Mouse (Mus musculus) thymus, adult 2 months (tissue): ENCODE results near the gene Zmym6. TPM values are rescaled to one million over a fixed set of nuclear protein-coding genes. Genes with fewer than 3 reads are reported as not detected.
A peak's percentile ranks its signal among the peaks of the same experiment; 100 is the strongest.

ENCODE experiments used
- DNase-seq: peaks from one replicate; pipeline ENCODE4 v3.0.0; 2021
- H3K27ac ChIP-seq: fragments of 200-500 bp; 2 replicates; pipeline ENCODE4 v1.5.1; 2012; ENCODE audit warnings: low read length, control low read depth; ENCODE audit not compliant: control insufficient read depth, insufficient read depth
- H3K27me3 ChIP-seq: fragments of 200-500 bp; 2 replicates; pipeline ENCODE4 v1.6.1; 2012; ENCODE audit warnings: mild to moderate bottlenecking, low read length, moderate library complexity, mixed read lengths; ENCODE audit not compliant: control insufficient read depth, insufficient read depth
- H3K36me3 ChIP-seq: fragments of 200-500 bp; 2 replicates; pipeline ENCODE4 v1.6.1; 2012; ENCODE audit warnings: mild to moderate bottlenecking, low read length, moderate library complexity; ENCODE audit not compliant: control insufficient read depth, insufficient read depth
- H3K4me1 ChIP-seq: fragments of 200-500 bp; replicated peaks from 2 replicates; pipeline ENCODE4 v1.6.1; 2012; ENCODE audit warnings: low read length; ENCODE audit not compliant: control insufficient read depth, insufficient read depth
- H3K4me3 ChIP-seq: fragments of 200-500 bp; 2 replicates; pipeline ENCODE4 v1.5.1; 2012; ENCODE audit warnings: mild to moderate bottlenecking, low read length, control low read depth, moderate library complexity; ENCODE audit not compliant: control insufficient read depth, insufficient read depth
- CTCF ChIP-seq: fragments of 200-500 bp; IDR thresholded peaks from 2 replicates; pipeline ENCODE4 v1.5.1; 2012; ENCODE audit warnings: mild to moderate bottlenecking, control low read depth, low read length, moderate library complexity, borderline replicate concordance; ENCODE audit not compliant: control insufficient read depth, poor library complexity, insufficient read depth; ENCODE audit errors: extremely low read depth
- POLR2A ChIP-seq: fragments of 200-500 bp; IDR thresholded peaks from 2 replicates; pipeline ENCODE4 v1.6.1; 2012; ENCODE audit warnings: mild to moderate bottlenecking, low read length, control low read depth, moderate library complexity; ENCODE audit not compliant: control insufficient read depth, poor library complexity, insufficient read depth; ENCODE audit errors: extremely low read depth
- WGBS: fragments of 180-500 bp; shearing (Covaris S2); methylation state at CpG from one replicate; pipeline ENCODE4 v1.1.7; 2018; 5-methylcytosine and 5-hydroxymethylcytosine counted together
- polyA plus RNA-seq: library from polyadenylated mRNA; depleted of rRNA; stranded (reverse); fragments of >200 nt; gene quantifications from 2 replicates; pipeline ENCODE4 v1.2.3, GENCODE M21; 2012; rRNA removed

Zmym6 gene
- polyA plus RNA-seq, result 6.4 and 8.2 TPM in 2 replicates

DNA sequence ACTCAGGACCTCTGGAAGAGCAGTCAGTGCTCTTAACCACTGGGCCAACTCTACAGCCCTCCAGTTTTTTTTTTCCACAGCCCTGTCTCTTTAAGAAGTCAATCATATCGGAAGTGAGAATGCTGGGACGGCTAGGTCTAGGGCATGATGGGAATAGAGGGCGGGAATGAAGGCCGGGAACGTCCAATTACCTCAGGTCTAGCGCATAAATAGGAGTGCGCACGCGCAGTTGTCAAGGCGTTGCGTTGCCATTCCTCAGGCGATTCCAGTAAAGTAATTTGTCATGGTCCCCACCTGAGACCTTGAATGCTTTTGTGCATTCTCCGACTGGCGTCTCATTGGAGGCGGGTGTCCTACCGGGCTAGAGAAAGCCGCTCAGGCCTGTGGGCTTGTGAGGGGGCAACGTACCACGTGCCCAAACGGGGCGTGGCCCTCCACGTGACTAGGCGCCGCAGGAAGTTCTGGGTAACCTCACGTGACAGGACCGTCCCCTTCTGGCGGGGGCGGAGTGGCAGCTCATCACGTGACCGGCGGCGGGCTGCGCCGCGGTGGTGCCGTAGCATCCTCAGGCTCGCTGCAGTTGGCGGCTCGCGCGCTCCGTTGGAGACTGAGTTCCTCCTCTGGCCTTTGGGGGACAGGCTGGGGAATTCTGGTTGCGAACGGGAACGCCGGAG is at the start of gene Zmym6:
TSS of gene Zmym6 (plus strand) at position 509 of the 674 bp plus-strand sequence.
- no peaks in the 10 kb centered on the region for H3K36me3 ChIP-seq
- peak; percentile 94 for DNase-seq
- WGBS, result 1% methylated on average over 46 of the region's 46 CpGs
- 0 out of 2 replicates have a peak within 1 kb of the TSS, but pooled peaks have one; percentile 29 for H3K27ac ChIP-seq
- H3K4me3 ChIP-seq, result peak within 1 kb of the TSS; percentile 53
- peak; percentile 74; the same call in 1 of the 2 replicates for TF ChIP-seq POLR2A
- peak; percentile 45; the same call in 1 of the 2 replicates for TF ChIP-seq CTCF
- peaks cover 4% of the 10 kb centered on the region for H3K4me1 ChIP-seq
- no peaks in the 10 kb centered on the region for H3K27me3 ChIP-seq

DNA sequence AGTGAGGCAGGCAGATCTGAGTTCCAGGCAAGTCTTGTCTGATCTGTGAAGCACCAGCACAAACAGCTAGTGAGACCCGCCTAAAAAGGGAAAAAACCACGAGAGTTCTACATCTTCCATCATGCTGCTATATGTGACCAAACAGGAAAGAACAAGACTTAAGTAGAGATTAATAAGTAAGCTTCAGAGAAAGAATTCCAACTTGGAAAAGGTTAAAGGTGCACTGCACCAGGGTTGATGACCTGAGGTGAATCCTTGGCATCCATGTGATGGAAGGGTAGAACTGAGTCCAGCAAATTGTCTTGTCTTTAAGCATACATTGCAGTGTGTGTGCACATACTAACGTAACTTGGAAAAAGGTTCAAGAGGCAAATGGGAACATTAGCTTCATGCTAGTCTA is 40.0 kb upstream of the Zmym6 start:
- Histone ChIP-seq H3K4me3 (no peak overlapping the region), H3K27me3 (no peaks in the 10 kb centered on the region), H3K36me3 (peaks cover 86% of the 10 kb centered on the region), H3K4me1 (no peaks in the 10 kb centered on the region; the same call in 1 of the 2 replicates), H3K27ac (no peak overlapping the region)
- DNase-seq, result no peak
- TF ChIP-seq CTCF (no peak), POLR2A (no peak)
- 78% methylated on average over 3 of the region's 3 CpGs for WGBS

DNA sequence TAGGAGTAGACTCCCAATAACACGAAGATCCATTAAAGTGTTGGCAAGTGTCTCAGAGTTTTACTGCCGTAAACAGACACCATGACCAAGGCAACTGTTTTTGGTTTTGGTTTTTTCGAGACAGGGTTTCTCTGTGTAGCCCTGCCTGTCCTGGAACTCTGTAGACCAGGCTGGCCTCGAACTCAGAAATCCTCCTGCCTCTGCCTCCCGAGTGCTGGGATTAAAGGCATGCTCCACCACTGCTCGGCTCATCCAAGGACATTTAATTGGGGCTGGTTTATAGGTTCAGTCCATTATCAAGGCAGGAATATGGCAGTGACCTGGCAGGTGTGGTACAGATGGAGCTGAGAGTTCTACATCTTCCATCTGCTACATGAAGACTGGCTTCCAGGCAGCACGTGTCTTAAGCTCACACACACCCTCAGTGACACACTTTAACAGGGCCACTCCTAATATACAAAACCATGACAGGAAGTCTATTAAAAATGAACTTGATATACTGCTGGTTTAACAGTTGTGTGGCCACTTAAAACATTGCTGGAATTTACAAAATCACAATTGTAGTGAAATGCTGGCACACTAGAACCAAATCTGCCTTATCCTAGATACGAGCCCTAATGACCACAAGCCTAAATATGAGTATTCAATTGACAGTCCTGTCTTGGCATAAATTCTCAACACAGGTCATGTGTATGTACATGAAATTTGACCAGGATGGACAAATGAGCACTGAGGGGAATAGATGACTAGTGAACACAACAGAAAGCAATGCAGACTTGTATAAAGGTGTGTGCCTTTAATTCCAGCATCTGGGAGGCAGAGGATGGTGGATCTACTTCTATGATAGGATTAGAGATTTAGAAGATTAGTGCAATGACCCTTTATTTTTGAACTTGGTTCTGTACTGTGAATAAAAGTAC is 39.0 kb upstream of the Zmym6 start:
- 94% methylated on average over 8 of the region's 8 CpGs for WGBS
- Histone ChIP-seq H3K4me3 (no peak overlapping the region), H3K27me3 (no peaks in the 10 kb centered on the region), H3K4me1 (no peaks in the 10 kb centered on the region), H3K36me3 (peaks cover 83% of the 10 kb centered on the region), H3K27ac (no peak overlapping the region)
- DNase-seq, result no peak
- no peak for TF ChIP-seq CTCF
- no peak for TF ChIP-seq POLR2A

DNA sequence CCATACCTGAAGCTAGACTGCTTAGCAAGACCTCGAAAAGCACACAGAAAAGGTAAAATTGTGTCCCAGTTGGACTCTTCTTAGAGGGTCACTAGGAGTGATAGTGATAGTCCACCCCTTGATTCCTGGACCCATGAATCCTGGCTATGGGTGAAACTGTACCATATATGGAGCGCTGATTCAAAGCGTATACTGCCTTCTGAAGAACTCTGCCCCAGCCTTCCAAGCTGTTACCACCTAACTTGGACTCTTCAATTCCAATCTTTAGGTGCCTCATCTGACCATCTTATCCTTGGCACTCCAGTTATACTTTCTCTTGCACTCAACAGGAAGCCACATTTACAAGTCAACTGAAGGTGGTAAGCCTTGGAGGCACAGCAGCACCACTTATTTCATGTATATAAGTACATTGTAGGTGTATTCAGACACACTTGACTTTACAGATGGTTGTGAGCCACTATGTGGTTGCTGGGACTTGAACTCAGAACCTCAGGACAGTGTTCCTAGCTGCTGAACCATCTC is 38.3 kb upstream of the Zmym6 start:
- TF ChIP-seq POLR2A, result no peak
- TF ChIP-seq CTCF, result no peak
- no peak overlapping the region for H3K27ac ChIP-seq
- 92% methylated on average over 3 of the region's 3 CpGs for WGBS
- no peaks in the 10 kb centered on the region for H3K27me3 ChIP-seq
- H3K4me1 ChIP-seq, result no peaks in the 10 kb centered on the region
- DNase-seq, result no peak
- H3K4me3 ChIP-seq, result no peak overlapping the region
- peaks cover 76% of the 10 kb centered on the region for H3K36me3 ChIP-seq

DNA sequence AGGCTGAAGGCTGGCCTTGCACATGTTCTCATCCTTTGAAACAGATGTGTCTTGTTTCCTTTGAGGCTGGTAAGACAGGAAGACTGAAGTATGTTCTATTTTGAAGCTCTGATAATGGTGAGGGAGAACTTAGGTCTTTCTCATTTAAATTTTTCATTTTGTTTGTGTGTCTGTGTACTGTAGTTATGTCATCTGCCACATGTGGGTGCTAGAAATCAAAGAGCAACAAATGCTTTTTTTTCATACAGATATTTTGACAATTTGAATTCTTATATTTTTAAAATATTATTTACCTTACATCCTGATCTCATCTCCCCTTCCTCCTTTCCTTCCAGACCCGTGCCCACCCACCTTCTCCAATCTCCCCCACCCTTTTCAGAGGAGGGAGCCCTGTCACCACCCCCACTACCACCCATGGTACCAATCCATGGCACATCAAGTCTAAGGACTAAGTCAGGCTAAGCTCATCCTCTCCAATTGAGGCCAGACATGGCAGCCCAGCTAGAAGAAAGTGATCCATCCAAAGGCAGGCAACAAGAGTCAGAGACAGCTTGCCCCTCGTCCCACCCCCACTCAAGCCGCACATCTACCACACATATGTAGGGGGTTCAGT is 37.2 kb upstream of the Zmym6 start:
- peaks cover 65% of the 10 kb centered on the region for H3K36me3 ChIP-seq
- no peak for TF ChIP-seq CTCF
- no peak for DNase-seq
- no peak overlapping the region for H3K27ac ChIP-seq
- H3K4me1 ChIP-seq, result no peaks in the 10 kb centered on the region
- H3K27me3 ChIP-seq, result no peaks in the 10 kb centered on the region
- 92% methylated on average over 3 of the region's 3 CpGs for WGBS
- no peak overlapping the region for H3K4me3 ChIP-seq

DNA sequence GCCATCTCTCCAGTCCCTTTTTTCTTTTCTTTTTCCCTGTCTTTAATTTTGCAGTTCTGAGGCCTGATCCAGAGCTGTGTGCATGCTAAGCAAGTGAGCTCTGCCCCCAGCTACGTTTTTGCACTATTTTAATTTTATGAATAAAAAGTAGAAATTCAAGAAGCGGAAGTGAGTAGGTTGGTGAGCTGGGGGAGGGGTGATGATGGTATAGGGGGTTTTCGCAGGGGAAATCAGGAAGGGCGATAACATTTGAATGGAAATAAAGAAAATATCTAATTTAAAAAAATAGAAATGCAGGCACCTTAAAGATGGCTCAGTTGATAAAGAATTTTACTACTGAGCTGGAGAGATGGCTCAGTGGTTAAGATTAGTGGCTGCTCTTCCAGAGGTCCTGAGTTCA is 33.6 kb upstream of the Zmym6 start:
- no peak for DNase-seq
- H3K4me3 ChIP-seq, result no peak overlapping the region
- 87% methylated on average over 4 of the region's 4 CpGs for WGBS
- no peaks in the 10 kb centered on the region for H3K27me3 ChIP-seq
- TF ChIP-seq CTCF (no peak), POLR2A (no peak)
- no peak overlapping the region for H3K27ac ChIP-seq
- no peaks in the 10 kb centered on the region for H3K4me1 ChIP-seq
- peaks cover 48% of the 10 kb centered on the region for H3K36me3 ChIP-seq

GRCm38 (mm10) chr4:127051121-127051520 is 26.1 kb upstream of the Zmym6 start:
- WGBS, result 95% methylated on average over 8 of the region's 8 CpGs
- DNase-seq, result no peak
- Histone ChIP-seq H3K4me3 (no peak overlapping the region), H3K4me1 (no peaks in the 10 kb centered on the region), H3K36me3 (peaks cover 74% of the 10 kb centered on the region), H3K27ac (no peak overlapping the region), H3K27me3 (no peaks in the 10 kb centered on the region)
- TF ChIP-seq CTCF (no peak), POLR2A (no peak)
